Mouse (Mus musculus): ENCODE results near the gene Usf3. TPM values are rescaled to one million over a fixed set of nuclear protein-coding genes. Genes with fewer than 3 reads are reported as not detected.

Usf3 gene
- 1.3 TPM in 2 replicates for polyA plus RNA-seq (2015; fragmentation: Nextera tagmentation; extraction: Ambion mirVana)

DNA sequence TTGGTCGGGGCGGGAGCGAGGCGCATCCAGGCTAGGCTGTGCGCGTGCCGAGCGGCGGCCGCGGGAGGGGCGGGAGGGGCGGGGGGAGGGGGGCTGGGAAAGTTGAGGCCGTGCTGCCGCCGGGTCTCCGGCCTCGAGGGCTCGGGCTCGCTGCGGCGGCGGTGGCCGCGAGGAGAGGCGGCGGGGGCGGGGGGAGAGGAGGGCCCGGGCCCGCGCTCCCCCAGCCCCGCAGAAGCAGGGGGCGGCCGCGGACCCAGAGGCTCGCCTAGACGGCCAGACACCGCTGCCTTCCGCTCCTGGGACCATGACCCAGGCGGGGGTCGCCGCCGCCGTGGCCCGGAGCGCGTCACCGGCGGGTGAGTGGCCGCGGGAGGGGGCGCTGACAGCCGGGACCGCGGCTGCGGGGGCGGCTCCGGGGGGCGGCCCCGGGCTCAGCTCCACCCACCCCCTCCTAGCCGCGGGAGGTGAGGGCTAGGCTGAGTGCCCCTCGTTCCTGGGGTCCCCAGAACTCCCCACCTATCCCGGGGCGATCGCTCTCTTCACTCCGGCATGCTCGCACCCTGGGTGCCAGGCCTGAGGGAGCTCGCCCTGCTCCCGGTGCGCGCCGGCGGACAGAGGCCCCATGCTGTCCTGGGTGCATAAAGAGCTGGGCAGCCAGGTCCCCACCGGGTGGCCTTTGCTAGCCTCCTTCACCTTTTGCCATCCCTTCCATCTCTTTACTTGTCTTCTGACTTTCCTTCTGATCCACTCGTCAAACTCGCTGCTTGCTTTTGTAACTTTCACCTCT lies at the start of gene Usf3:
Usf3 (plus strand) TSS at position 92 of the 787 bp plus-strand sequence.

DNA sequence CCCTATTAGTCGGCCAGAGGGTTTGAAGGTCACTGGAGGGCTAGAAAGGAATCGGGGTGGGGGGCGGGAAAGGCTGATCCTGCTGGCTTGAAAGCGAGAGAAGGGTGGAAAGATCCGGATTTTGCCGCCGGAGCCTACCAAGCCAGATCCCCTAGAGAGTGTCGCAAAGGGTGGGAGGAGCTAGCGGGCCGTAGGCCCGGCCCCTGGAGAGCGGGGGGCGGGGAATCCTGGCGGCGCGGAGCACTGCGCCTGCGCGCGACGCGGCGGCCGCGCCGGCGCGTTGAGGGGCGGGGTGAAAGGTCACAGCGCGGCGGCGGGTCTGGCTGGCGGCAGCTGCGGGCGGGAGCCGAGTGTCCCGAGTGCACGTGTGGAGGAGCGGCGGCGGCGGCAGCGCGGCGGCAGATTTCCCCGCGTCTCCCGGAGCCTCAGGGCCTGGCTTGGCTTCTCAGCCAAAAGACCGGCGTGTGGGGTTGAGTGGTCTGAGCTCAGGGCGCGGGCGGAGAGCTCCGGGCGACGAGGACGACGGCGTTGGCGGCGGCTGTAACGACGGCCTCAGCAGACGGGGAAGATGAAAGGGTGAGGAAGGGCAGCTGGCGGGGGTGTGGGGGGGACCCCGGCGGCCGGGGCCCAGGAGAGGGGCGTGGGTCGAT lies 33.4 kb upstream of the Usf3 start, which contains the start of the genes Atp6v1a and Naa50:
Atp6v1a (minus strand) TSS at position 170 of the 650 bp plus-strand sequence.
Naa50 (plus strand) TSS at position 295 of the 650 bp plus-strand sequence.

Other genes starting within 250 kb of the Usf3 start
- 10.9 and 11.2 TPM in 2 replicates for gene Qtrt2, start 246.4 kb upstream of the Usf3 start, polyA plus RNA-seq (2015; fragmentation: Nextera tagmentation; extraction: Ambion mirVana)
- 1.2 and 1.7 TPM in 2 replicates for gene Zdhhc23, start 193.5 kb upstream of the Usf3 start, polyA plus RNA-seq (2015; fragmentation: Nextera tagmentation; extraction: Ambion mirVana)
- 2.5 and 4.4 TPM in 2 replicates for gene Gramd1c, start 109.9 kb upstream of the Usf3 start, polyA plus RNA-seq (2015; fragmentation: Nextera tagmentation; extraction: Ambion mirVana)
- gene Atp6v1a, start 33.5 kb upstream of the Usf3 start, polyA plus RNA-seq (2015; fragmentation: Nextera tagmentation; extraction: Ambion mirVana), result 35.5 and 39.2 TPM in 2 replicates
- 60.9 and 77.5 TPM in 2 replicates for gene Naa50, start 33.4 kb upstream of the Usf3 start, polyA plus RNA-seq (2015; fragmentation: Nextera tagmentation; extraction: Ambion mirVana)
- gene Sidt1, start 159.9 kb downstream of the Usf3 start, polyA plus RNA-seq (2015; fragmentation: Nextera tagmentation; extraction: Ambion mirVana), result 8.2 and 8.5 TPM in 2 replicates
- gene Spice1, start 173.9 kb downstream of the Usf3 start, polyA plus RNA-seq (2015; fragmentation: Nextera tagmentation; extraction: Ambion mirVana), result 9.3 and 11.9 TPM in 2 replicates
- gene Cfap44, start 221.6 kb downstream of the Usf3 start, polyA plus RNA-seq (2015; fragmentation: Nextera tagmentation; extraction: Ambion mirVana), result 0.28 and 0.47 TPM in 2 replicates

Data from urinary bladder, postnatal 0 days (tissue).